Mouse (Mus musculus) urinary bladder, postnatal 25 days (tissue): ENCODE results near the gene Apbb1ip.

Source experiments
- DNase-seq: peaks from one replicate; pipeline ENCODE4 v3.0.0; 2022; ENCODE audit warnings: low spot score

The Apbb1ip gene

DNA sequence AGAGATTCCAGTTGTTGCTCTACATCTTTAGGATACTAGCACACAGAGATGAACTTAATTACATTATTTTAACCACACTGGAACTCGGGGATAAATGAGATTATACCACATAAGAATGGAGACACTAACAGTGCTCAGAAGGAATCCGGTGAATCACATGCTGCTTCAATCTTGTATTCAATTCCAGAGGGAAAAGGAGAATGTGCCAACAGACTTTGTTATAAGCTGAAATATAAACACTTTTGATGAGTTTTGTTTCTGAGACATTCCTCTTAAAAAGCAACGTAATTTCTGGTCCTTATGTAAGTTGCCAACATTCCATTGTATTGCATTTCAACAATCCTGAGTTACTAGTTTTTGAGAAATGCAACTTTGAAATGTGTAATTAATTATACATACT, 1.8 kb downstream of the Apbb1ip start:
- DNase-seq, result no peak

GRCm38 (mm10) chr2:22776568-22777230, 2.8 kb downstream of the Apbb1ip start:
- DNase-seq, result no peak

GRCm38 (mm10) chr2:22777757-22778156, 3.9 kb downstream of the Apbb1ip start:
- DNase-seq, result no peak

DNA sequence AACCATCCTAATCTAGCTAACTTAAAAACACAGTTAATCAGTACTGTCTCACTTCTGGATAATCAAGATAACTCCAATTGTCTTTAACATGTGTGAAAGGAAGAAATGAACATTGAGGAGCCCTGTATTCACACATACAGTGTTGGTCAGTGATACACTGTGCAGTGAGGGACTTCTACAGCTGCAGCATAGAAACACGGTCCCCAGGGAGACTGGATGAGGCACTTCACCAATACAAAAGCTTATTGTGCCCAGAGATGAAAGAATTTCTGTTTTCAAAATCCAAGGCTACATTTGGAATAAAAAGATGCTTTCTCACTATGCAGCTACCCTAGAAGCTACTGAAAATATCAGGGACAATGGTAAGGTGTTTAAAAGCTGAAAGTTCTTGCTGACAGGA, 7.0 kb downstream of the Apbb1ip start:
- no peak for DNase-seq

DNA sequence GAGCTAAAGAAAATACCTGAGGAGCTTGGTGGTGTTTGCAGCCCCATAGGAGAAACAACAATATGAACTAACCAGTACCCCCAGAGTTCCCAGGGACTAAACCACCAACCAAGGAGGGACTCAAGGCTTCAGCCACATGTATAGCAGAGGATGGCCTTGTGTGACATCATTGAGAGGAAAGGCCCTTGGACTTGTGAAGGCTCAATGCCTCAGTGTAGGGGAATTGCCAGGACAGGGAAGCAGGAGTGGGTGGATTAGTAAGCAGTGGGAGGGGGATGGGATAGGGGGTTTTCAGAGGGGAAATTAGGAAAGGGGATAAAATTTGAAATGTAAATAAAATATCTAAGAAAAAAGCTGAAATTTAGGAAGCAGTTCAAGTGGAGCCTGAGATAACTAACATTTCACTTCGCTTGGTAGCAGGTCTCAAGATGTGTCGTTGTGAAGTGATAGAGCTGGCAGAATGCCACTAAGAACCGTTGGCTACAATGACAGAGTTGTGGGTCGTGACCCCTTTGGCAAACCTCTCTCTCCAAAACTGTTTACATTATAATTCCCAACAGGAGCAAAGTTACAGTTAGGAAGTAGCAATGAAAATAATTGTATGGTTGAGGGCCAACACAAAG, 7.6 kb downstream of the Apbb1ip start:
- DNase-seq, result no peak

- no peak for DNase-seq
Measured at GRCm38 (mm10) chr2:22782057-22782456, 8.2 kb downstream of the Apbb1ip start.

DNA sequence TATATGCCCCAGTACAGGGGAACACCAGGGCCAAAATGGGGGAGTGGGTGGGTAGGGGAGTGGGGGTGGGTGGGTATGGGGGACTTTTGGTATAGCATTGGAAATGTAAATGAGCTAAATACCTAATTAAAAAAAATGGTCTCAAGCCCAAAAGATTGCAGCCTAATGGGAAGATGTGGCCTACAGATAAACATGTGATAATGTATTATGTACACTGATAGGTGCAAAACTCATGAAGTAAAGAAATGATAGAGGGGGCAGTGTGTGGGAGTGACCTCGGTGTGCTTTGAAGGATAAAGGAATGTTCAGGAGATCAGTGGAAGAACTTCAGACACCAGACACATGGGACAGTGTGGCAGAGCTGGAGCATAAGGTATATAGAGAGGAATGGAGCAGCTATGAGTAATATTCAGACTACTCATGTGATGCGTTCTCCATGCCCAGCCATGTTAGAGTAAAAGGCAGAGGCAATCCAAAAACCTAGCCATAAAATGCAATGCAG, 9.3 kb downstream of the Apbb1ip start:
- no peak for DNase-seq

DNA sequence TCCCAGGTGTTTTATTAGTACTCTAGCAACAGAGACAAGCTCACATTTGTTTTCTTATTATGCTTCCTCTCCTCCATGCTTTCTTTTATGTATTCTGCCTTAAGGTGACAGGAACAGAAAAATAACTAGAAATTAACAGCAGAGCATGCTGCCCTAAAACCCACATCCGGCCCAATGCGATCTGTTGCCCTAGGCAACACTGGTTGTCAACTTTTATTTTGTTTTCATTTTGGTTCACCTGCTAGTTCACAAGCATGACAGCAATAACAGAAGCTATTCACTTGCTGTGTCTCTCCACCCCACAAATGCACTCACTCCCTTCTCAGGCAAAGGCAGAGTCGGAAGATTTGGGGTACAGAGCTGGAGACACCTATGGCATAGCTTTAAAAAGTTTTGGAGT, 10.3 kb downstream of the Apbb1ip start:
- DNase-seq, result no peak

DNA sequence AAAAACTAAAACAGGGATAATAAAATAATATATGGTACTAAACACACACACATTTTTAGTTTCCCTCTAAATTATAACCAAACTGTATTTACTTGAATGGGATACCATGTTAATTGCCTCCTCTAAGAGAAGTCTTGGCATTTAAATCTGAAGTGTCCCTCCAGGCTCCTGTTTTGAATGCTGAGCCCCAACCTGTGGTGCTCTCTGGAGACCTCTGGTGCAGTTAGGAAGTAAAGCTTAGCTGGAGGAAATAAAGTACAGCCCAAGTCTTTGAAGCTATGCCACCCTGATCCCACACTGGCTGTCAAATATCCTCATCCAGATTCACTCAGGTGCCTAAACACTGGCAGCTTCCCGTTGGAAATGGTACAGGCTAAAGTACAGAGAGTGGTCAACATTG, 10.9 kb downstream of the Apbb1ip start:
- DNase-seq, result no peak

- no peak for DNase-seq
Measured at GRCm38 (mm10) chr2:22788658-22789057, 14.8 kb downstream of the Apbb1ip start.

DNA sequence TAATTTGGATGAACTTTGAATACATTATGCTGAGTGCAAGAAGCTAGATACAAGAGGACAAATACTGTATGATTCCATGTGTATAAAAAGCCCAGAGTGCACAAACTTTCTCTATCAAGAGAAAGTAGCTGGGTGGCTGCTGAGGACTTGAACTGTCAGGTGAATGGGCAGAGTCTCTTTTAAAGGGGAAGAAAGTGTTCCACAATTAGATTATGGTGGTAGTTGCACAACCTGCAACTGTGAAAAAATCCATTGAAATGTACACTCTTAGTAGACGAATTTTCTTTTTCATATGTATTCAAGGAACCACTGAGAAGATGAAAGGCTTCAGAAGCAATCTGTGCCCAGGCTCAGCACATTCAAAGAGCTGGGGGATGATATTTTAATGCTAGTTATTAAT, 15.7 kb downstream of the Apbb1ip start:
- DNase-seq, result no peak

- DNase-seq, result no peak
Measured at GRCm38 (mm10) chr2:22790435-22790834, 16.5 kb downstream of the Apbb1ip start.

GRCm38 (mm10) chr2:22795087-22795486, 21.2 kb downstream of the Apbb1ip start:
- no peak for DNase-seq

DNA sequence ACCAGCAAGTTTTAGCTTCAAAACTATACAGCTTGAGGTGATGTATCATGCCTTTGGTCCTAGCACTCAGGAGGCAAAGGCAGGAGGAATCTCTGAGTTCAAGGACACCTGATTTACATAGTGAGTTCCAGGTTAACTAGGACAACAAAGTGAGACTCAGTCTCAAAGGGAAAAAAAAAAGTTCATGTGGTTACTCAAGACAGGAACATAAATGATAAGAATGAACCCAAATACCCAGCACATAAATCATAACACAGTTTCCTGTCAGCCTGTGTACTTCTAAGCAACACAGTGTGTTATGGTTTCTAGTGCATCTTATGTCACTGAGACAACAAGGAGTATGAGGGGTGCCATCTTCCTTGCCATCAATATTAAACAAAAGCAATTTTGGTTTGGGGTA, 22.6 kb downstream of the Apbb1ip start:
- no peak for DNase-seq

GRCm38 (mm10) chr2:22799430-22800041, 25.6 kb downstream of the Apbb1ip start:
- no peak for DNase-seq

DNA sequence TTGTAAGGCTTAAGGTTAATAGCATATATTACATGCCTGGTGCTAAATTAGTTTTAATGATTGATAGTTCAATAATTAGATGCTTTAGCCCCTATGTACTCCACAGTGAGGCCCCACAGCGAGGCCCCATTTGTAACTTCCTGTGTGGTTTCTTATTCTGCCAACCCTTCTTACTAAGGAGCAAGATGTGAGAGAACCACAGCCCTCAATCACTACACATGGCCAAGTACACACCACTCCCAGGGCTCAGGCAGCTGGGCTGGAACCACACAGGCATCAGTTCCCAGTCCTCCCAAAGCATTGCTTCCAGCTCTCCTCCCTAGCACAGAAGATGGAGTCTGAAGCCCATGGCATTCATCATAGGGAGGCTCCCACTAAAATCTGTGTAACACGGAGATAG, 31.7 kb downstream of the Apbb1ip start:
- no peak for DNase-seq

GRCm38 (mm10) chr2:22806576-22806975, 32.7 kb downstream of the Apbb1ip start:
- no peak for DNase-seq

DNA sequence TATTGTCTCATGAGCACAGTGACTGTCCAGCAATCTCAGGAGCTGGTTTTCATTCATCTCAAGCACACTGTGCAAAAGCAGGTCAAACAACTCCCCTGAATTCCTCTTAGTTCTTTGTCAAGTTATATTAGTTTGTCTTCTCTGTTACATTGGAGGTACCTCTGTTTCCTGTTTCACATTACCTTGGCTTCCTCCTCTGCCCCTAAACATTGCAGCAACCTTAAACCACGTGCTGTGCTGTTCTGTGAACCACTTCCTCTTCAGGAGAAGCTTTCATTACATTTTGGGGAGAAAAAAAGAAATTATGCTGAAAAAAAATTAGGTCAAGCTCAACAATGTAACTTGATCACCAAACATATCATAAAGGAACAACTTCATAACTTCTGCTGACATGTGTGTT, 33.4 kb downstream of the Apbb1ip start:
- no peak for DNase-seq

DNA sequence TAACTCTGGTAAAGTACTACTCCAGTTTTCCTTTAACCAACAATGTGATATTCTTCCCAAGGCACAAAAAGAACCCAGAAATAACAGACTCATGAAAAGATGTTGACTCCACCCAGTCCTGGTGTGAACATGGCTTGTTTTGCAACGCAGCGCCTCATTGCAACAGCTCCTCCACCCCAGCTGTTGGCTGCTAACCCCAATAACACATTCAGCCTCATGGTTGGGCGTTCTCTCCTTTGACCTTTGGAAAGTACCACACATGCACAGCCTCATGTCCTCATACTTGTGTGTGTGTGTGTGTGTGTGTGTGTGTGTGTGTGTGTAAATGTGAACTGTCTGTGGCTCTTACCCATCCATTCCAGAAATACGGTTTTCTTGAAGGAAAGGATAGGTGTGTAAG, 37.0 kb downstream of the Apbb1ip start:
- DNase-seq, result no peak

- DNase-seq, result no peak
Measured at GRCm38 (mm10) chr2:22811466-22811865, 37.6 kb downstream of the Apbb1ip start.

DNA sequence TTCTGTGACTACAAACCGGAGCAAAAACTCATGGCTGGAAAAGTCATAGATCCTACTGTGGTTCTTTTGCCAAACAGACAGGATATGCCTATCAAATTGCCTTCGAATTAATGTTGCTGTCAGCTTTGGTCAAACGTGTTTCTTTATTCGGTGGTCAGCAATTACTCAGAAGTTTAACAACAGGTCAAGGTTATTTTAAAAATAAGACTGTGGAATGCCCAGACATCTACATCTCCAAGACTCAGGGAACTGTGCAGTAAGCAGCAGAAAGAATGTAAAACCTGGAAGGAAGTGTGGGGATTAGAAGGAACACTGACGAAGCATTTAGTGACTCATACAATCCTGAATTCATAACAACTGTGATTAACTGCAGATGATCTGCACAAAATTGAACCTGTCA, 40.0 kb downstream of the Apbb1ip start:
- DNase-seq, result no peak

- DNase-seq, result no peak
Measured at GRCm38 (mm10) chr2:22815674-22816073, 41.8 kb downstream of the Apbb1ip start.

DNA sequence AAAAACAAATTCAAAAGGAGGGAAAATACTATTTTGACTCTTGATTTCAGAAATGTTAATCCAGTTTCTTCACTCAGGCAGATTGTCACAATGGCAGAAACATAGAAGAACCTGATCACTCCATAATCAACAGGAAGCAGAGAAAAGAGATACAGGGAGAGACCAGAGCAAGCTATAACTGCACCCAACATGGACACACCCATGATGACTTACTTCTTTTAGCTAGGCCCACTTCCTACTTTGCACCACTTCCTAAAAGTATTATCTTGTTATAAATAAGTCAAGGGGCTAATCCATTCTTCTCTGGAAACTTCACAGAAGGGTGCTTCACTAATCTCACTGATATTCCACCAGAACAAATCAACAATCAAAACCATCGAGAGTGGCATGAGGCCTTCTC, 42.3 kb downstream of the Apbb1ip start:
- DNase-seq, result no peak

DNA sequence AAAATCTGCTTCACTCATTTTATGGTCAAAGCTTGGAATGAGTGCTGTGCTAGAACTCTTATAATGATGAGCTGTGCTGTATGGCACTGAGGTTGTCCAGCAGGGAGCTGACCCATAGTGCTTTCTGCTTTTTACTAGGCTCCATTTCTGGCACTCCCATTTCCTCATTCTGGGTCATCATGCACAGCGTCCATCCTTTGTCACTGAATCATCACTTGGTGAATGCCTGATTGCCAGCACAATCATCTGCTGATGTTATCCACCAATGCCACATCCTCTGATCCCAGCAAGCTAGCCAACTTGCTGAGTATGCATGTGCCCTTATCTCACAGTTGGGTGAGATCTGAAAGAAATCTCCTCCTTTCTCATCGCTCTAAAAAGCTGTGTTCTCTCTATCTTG, 48.4 kb downstream of the Apbb1ip start:
- DNase-seq, result no peak
